Mouse (Mus musculus) olfactory bulb, adult 2 months (tissue): ENCODE data around the gene Mapk8ip3. TPM values are rescaled to one million over a fixed set of nuclear protein-coding genes. Genes with fewer than 3 reads are reported as not detected.
A peak's percentile ranks its signal among the peaks of the same experiment; 100 is the strongest.

Source experiments
- H3K27ac ChIP-seq: fragments of 200-500 bp; 2 replicates; pipeline ENCODE4 v1.5.1; 2012; ENCODE audit warnings: low read depth, low read length; ENCODE audit not compliant: insufficient read depth
- H3K4me1 ChIP-seq: fragments of 200-500 bp; 2 replicates; pipeline ENCODE4 v1.6.1; 2012; ENCODE audit warnings: low read length; ENCODE audit not compliant: control insufficient read depth, insufficient read depth
- H3K4me3 ChIP-seq: fragments of 200-500 bp; 2 replicates; pipeline ENCODE4 v1.5.1; 2012; ENCODE audit warnings: mild to moderate bottlenecking, low read depth, low read length, moderate library complexity; ENCODE audit not compliant: insufficient read depth
- CTCF ChIP-seq: fragments of 200-500 bp; IDR thresholded peaks from 2 replicates; pipeline ENCODE4 v1.5.1; 2012; ENCODE audit warnings: low read depth, mild to moderate bottlenecking, low read length, moderate library complexity; ENCODE audit not compliant: insufficient read depth
- POLR2A ChIP-seq: fragments of 200-500 bp; IDR thresholded peaks from 2 replicates; pipeline ENCODE4 v1.6.1; 2012; ENCODE audit warnings: mild to moderate bottlenecking, low read depth, low read length, moderate library complexity; ENCODE audit not compliant: insufficient read depth
- WGBS: fragments of 180-500 bp; shearing (Covaris S2); methylation state at CpG from one replicate; pipeline ENCODE4 v1.1.7; 2018; 5-methylcytosine and 5-hydroxymethylcytosine counted together
- polyA plus RNA-seq: library from polyadenylated mRNA; stranded (reverse); fragments of >200 nt; gene quantifications from 2 replicates; pipeline ENCODE4 v1.2.4, GENCODE M21; 2012; ENCODE audit warnings: low replicate concordance; ENCODE audit not compliant: missing spikeins, insufficient read depth, insufficient read length

The Mapk8ip3 gene
- polyA plus RNA-seq, 1 experiment, result 307 TPM

GRCm38 (mm10) chr17:24890151-24891092 lies 46.4 kb downstream of the Mapk8ip3 start:
- 84% methylated on average over 19 of the region's 19 CpGs for WGBS
- no peak overlapping the region for H3K27ac ChIP-seq
- peaks cover 30% of the 10 kb centered on the region for H3K4me1 ChIP-seq
- H3K4me3 ChIP-seq, result no peak overlapping the region
- no peak for TF ChIP-seq POLR2A
- TF ChIP-seq CTCF, result no peak

GRCm38 (mm10) chr17:24888862-24889261 lies 47.9 kb downstream of the Mapk8ip3 start:
- no peak overlapping the region for H3K27ac ChIP-seq
- H3K4me3 ChIP-seq, result no peak overlapping the region
- no peak for TF ChIP-seq POLR2A
- TF ChIP-seq CTCF, result no peak
- 84% methylated on average over 3 of the region's 3 CpGs for WGBS
- peaks cover 31% of the 10 kb centered on the region for H3K4me1 ChIP-seq

DNA sequence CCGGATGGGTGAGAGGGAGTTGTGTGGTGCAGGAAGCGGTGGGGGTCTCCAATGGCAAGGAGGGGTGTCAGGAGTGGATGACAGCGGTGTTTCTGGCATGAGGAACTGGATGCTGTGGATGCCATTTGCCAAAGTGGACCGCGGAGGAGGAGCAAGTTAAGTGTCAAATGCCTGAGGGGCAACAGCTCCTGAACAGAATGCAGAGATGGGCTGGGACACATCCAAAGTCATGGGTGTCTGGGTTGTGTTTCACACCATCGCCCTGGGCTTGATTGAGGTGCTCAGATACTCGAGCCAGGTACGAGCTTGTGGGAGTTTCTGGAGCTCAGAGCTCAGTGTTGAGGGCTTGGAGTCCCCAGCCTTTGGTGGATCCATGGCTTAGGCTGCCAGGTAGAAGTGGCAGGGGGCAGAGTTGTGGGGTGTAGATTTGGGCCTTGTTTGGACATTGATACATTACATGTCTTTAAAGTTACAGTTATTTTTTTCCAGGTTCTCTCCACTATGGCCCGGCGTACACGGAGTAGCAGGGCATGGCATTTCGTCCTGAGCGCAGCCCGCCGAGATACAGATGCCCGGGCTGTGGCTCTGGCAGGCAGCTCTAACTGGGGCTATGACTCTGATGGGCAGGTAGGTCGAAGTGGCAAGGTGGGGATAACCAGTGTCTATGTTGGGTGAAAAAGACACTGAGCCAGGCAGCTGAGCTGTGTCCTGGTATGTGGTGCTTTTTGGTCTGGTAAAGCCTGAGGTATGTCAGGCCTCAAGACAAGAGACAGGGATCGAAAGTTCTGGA lies 49.3 kb downstream of the Mapk8ip3 start:
- Histone ChIP-seq H3K27ac (0 out of 2 replicates have a peak overlapping the region, but pooled peaks have one; percentile 41), H3K4me3 (peak overlapping the region; percentile 92), H3K4me1 (peaks cover 21% of the 10 kb centered on the region)
- TF ChIP-seq POLR2A, result no peak
- WGBS, result 58% methylated on average over 18 of the region's 18 CpGs

- peak overlapping the region; percentile 92 for H3K4me3 ChIP-seq
- peak overlapping the region; percentile 41 for H3K27ac ChIP-seq
- 0% methylated on average over 18 of the region's 18 CpGs for WGBS
- TF ChIP-seq POLR2A (0 out of 2 replicates have a peak, but pooled peaks have one; percentile 23), CTCF (no peak)
- H3K4me1 ChIP-seq, result peaks cover 19% of the 10 kb centered on the region
These were observed 49.9 kb downstream of the Mapk8ip3 start for GRCm38 (mm10) chr17:24886932-24887271.

GRCm38 (mm10) chr17:24886134-24886931 lies 50.4 kb downstream of the Mapk8ip3 start, which contains the start of the genes Nubp2 and Spsb3:
TSS of gene Nubp2 (minus strand) at chr17:24886349.
TSS of gene Spsb3 (plus strand) at chr17:24886643.
- no peak for TF ChIP-seq CTCF
- peak; percentile 77 for TF ChIP-seq POLR2A
- under 1% methylated on average over 69 of the region's 69 CpGs for WGBS
- Histone ChIP-seq H3K4me1 (peaks cover 19% of the 10 kb centered on the region), H3K27ac (peak within 1 kb of the TSS; percentile 41), H3K4me3 (peak within 1 kb of the TSS; percentile 92)

DNA sequence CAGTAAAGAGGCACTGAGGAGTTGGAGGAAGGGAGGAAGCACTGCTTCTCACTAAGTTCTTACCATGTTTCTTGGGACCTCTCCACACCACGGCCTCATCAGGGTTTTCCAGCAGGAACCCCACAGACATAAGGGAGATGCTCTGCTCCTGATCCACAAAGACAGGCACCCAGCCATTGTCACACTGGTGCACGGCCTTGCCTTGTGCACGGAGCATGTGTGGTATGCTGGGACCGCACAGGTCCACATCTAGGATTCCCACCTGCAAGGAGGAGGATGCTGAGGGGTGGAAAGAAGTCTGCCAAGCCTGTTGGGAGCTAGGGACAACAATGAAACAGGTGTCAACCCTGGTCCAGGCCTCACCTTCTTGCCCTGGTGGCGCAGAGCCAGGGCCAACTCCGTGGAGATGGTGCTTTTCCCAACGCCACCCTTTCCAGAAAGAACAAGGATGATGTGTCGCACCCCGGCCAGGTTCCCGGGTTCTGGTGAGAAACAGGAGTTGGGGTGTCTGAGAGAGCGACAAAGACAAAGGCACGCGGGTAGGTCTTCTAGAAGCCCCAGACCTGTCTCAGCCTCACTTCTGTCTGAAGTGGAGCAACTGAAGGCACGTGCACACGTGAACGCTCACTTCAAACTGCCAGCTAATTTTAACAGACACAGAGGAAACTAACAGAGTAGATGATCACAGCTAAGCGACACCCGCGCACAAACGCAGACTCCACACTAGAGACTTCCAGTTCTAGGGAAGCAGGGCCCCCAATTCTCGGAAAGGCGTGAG lies 51.2 kb downstream of the Mapk8ip3 start:
- H3K4me3 ChIP-seq, result peak overlapping the region; percentile 69
- H3K4me1 ChIP-seq, result peaks cover 19% of the 10 kb centered on the region
- H3K27ac ChIP-seq, result no peak overlapping the region
- 24% methylated on average over 22 of the region's 22 CpGs for WGBS
- TF ChIP-seq POLR2A (no peak), CTCF (no peak)

GRCm38 (mm10) chr17:24884391-24884790 lies 52.4 kb downstream of the Mapk8ip3 start:
- peaks cover 15% of the 10 kb centered on the region for H3K4me1 ChIP-seq
- H3K27ac ChIP-seq, result no peak overlapping the region
- 86% methylated on average over 6 of the region's 6 CpGs for WGBS
- no peak overlapping the region for H3K4me3 ChIP-seq
- no peak for TF ChIP-seq CTCF
